Mouse (Mus musculus) neural tube, embryonic 12.5 days (tissue): ENCODE measurements at regions not wholly inside any gene's neighbourhood (a gene's known extent, or its start where the extent isn't known, plus 50 kb on each side); places are given as distances from the start of the nearest gene placed in this dataset.

Experiments used
- ATAC-seq: fragments of 200-750 bp; cut with Nextera tagmentation; 2 replicates; pipeline ENCODE4 v1.8.0; 2017; ENCODE audit warnings: low read depth, mild to moderate bottlenecking, moderate TSS enrichment, moderate library complexity; ENCODE audit not compliant: low FRiP score
- H3K27ac ChIP-seq: fragments of 300-500 bp; sonication (generic); 2 replicates; pipeline ENCODE4 v1.5.1; 2016
- H3K27me3 ChIP-seq: fragments of 300-500 bp; sonication (generic); replicated peaks from 2 replicates; pipeline ENCODE4 v1.6.1; 2016; ENCODE audit warnings: mild to moderate bottlenecking
- H3K36me3 ChIP-seq: fragments of 300-500 bp; sonication (generic); 2 replicates; pipeline ENCODE4 v1.6.1; 2016; ENCODE audit warnings: mild to moderate bottlenecking
- H3K4me1 ChIP-seq: fragments of 300-500 bp; sonication (generic); 2 replicates; pipeline ENCODE4 v1.6.1; 2016
- H3K4me2 ChIP-seq: fragments of 300-500 bp; sonication (generic); replicated peaks from 2 replicates; pipeline ENCODE4 v1.6.1; 2016; ENCODE audit warnings: mild to moderate bottlenecking
- H3K4me3 ChIP-seq: fragments of 300-500 bp; sonication (generic); 2 replicates; pipeline ENCODE4 v1.5.1; 2016
- H3K9ac ChIP-seq: fragments of 300-500 bp; sonication (generic); 2 replicates; pipeline ENCODE4 v1.6.1; 2016; ENCODE audit warnings: mild to moderate bottlenecking
- H3K9me3 ChIP-seq: fragments of 300-500 bp; sonication (generic); 2 replicates; pipeline ENCODE4 v1.6.1; 2016; ENCODE audit warnings: mild to moderate bottlenecking
- WGBS: fragments of 180-500 bp; shearing (Covaris S2); methylation state at CpG from one replicate; pipeline ENCODE4 v1.1.7; 2016; 5-methylcytosine and 5-hydroxymethylcytosine counted together

GRCm38 (mm10) chr15:57589404-57590377 lies 112.3 kb upstream of the Slc22a22 start:
- Histone ChIP-seq H3K4me1 (no peaks in the 10 kb centered on the region; the same call in 1 of the 2 replicates), H3K27me3 (no peaks in the 10 kb centered on the region), H3K27ac (no peak overlapping the region), H3K4me2 (no peak overlapping the region), H3K4me3 (no peak overlapping the region), H3K9ac (no peak overlapping the region), H3K9me3 (no peaks in the 10 kb centered on the region), H3K36me3 (no peaks in the 10 kb centered on the region)
- ATAC-seq = peak; percentile 48; the same call in 1 of the 2 replicates
- 47% methylated on average over 11 of the region's 12 CpGs for WGBS

- no peak overlapping the region for H3K27ac ChIP-seq
- no peak overlapping the region for H3K4me2 ChIP-seq
- H3K9ac ChIP-seq = no peak overlapping the region
- H3K36me3 ChIP-seq = no peaks in the 10 kb centered on the region
- H3K27me3 ChIP-seq = no peaks in the 10 kb centered on the region
- no peaks in the 10 kb centered on the region; the same call in 1 of the 2 replicates for H3K4me1 ChIP-seq
- WGBS = 75% methylated on average over 1 of the region's 1 CpGs
- no peak for ATAC-seq
- H3K9me3 ChIP-seq = no peaks in the 10 kb centered on the region
- no peak overlapping the region for H3K4me3 ChIP-seq
Observed at GRCm38 (mm10) chr15:57585411-57585810, 108.0 kb upstream of the Slc22a22 start.

GRCm38 (mm10) chr15:57584498-57584897 lies 107.1 kb upstream of the Slc22a22 start:
- H3K9ac ChIP-seq = no peak overlapping the region
- H3K36me3 ChIP-seq = no peaks in the 10 kb centered on the region
- H3K9me3 ChIP-seq = no peaks in the 10 kb centered on the region
- H3K4me3 ChIP-seq = no peak overlapping the region
- H3K4me2 ChIP-seq = no peak overlapping the region
- H3K27ac ChIP-seq = no peak overlapping the region
- H3K27me3 ChIP-seq = no peaks in the 10 kb centered on the region
- H3K4me1 ChIP-seq = no peaks in the 10 kb centered on the region; the same call in 1 of the 2 replicates
- ATAC-seq = no peak
- WGBS = 93% methylated on average over 11 of the region's 11 CpGs

GRCm38 (mm10) chr15:57581266-57581665 lies 103.8 kb upstream of the Slc22a22 start:
- Histone ChIP-seq H3K4me2 (no peak overlapping the region), H3K27ac (no peak overlapping the region), H3K4me1 (no peaks in the 10 kb centered on the region), H3K27me3 (no peaks in the 10 kb centered on the region), H3K9me3 (no peaks in the 10 kb centered on the region), H3K36me3 (no peaks in the 10 kb centered on the region), H3K9ac (no peak overlapping the region), H3K4me3 (no peak overlapping the region)
- ATAC-seq = no peak

- no peak for ATAC-seq
- no peak overlapping the region for H3K9ac ChIP-seq
Observed at GRCm38 (mm10) chr15:57578794-57579193, 101.4 kb upstream of the Slc22a22 start.

GRCm38 (mm10) chr15:57574080-57574618 lies 96.7 kb upstream of the Slc22a22 start:
- H3K27me3 ChIP-seq = no peaks in the 10 kb centered on the region
- no peak overlapping the region for H3K4me2 ChIP-seq
- no peaks in the 10 kb centered on the region for H3K36me3 ChIP-seq
- H3K9ac ChIP-seq = no peak overlapping the region
- no peak overlapping the region for H3K4me3 ChIP-seq
- no peaks in the 10 kb centered on the region for H3K9me3 ChIP-seq
- 35% methylated on average over 2 of the region's 2 CpGs for WGBS
- no peak for ATAC-seq
- H3K27ac ChIP-seq = no peak overlapping the region
- H3K4me1 ChIP-seq = no peaks in the 10 kb centered on the region

More at GRCm38 (mm10) chr15:57578794-57579193, 101.4 kb upstream of the Slc22a22 start:
- Histone ChIP-seq H3K36me3 (no peaks in the 10 kb centered on the region), H3K27ac (no peak overlapping the region), H3K4me2 (no peak overlapping the region), H3K4me1 (no peaks in the 10 kb centered on the region), H3K4me3 (no peak overlapping the region), H3K9me3 (no peaks in the 10 kb centered on the region), H3K27me3 (no peaks in the 10 kb centered on the region)
- 66% methylated on average over 2 of the region's 2 CpGs for WGBS

- ATAC-seq = no peak
- Histone ChIP-seq H3K4me2 (no peak overlapping the region), H3K4me1 (no peaks in the 10 kb centered on the region), H3K9ac (no peak overlapping the region), H3K4me3 (no peak overlapping the region), H3K27ac (no peak overlapping the region), H3K36me3 (no peaks in the 10 kb centered on the region), H3K9me3 (no peaks in the 10 kb centered on the region), H3K27me3 (no peaks in the 10 kb centered on the region)
- 78% methylated on average over 3 of the region's 3 CpGs for whole genome bisulfite sequencing
Observed at GRCm38 (mm10) chr15:57572460-57572859, 95.0 kb upstream of the Slc22a22 start.

GRCm38 (mm10) chr15:57568006-57568630 lies 90.7 kb upstream of the Slc22a22 start:
- Histone ChIP-seq H3K9me3 (no peaks in the 10 kb centered on the region), H3K36me3 (no peaks in the 10 kb centered on the region), H3K27me3 (no peaks in the 10 kb centered on the region), H3K4me1 (no peaks in the 10 kb centered on the region), H3K27ac (no peak overlapping the region), H3K4me3 (no peak overlapping the region), H3K4me2 (no peak overlapping the region), H3K9ac (no peak overlapping the region)
- 66% methylated on average over 5 of the region's 5 CpGs for WGBS
- ATAC-seq = no peak

GRCm38 (mm10) chr15:57547154-57547553 lies 69.7 kb upstream of the Slc22a22 start:
- WGBS = 46% methylated on average over 2 of the region's 2 CpGs
- no peak overlapping the region for H3K9ac ChIP-seq

GRCm38 (mm10) chr15:57545141-57545540 lies 67.7 kb upstream of the Slc22a22 start:
- no peak overlapping the region for H3K4me2 ChIP-seq
- H3K4me3 ChIP-seq = no peak overlapping the region
- no peaks in the 10 kb centered on the region for H3K36me3 ChIP-seq
- ATAC-seq = no peak
- no peaks in the 10 kb centered on the region for H3K27me3 ChIP-seq
- 71% methylated on average over 4 of the region's 4 CpGs for WGBS
- H3K9ac ChIP-seq = no peak overlapping the region
- H3K27ac ChIP-seq = no peak overlapping the region
- H3K4me1 ChIP-seq = no peaks in the 10 kb centered on the region
- no peaks in the 10 kb centered on the region for H3K9me3 ChIP-seq

More at GRCm38 (mm10) chr15:57547154-57547553, 69.7 kb upstream of the Slc22a22 start:
- no peaks in the 10 kb centered on the region for H3K9me3 ChIP-seq
- no peaks in the 10 kb centered on the region for H3K36me3 ChIP-seq
- no peaks in the 10 kb centered on the region for H3K27me3 ChIP-seq
- no peak for ATAC-seq
- no peak overlapping the region for H3K4me2 ChIP-seq
- no peak overlapping the region for H3K4me3 ChIP-seq
- no peaks in the 10 kb centered on the region for H3K4me1 ChIP-seq
- H3K27ac ChIP-seq = no peak overlapping the region

GRCm38 (mm10) chr15:57543985-57544384 lies 66.6 kb upstream of the Slc22a22 start:
- WGBS = 72% methylated on average over 3 of the region's 3 CpGs
- H3K27ac ChIP-seq = no peak overlapping the region
- no peaks in the 10 kb centered on the region for H3K27me3 ChIP-seq
- H3K4me3 ChIP-seq = no peak overlapping the region
- H3K9me3 ChIP-seq = no peaks in the 10 kb centered on the region
- H3K4me1 ChIP-seq = no peaks in the 10 kb centered on the region
- H3K36me3 ChIP-seq = no peaks in the 10 kb centered on the region
- no peak for ATAC-seq
- H3K9ac ChIP-seq = no peak overlapping the region
- H3K4me2 ChIP-seq = no peak overlapping the region

- H3K4me2 ChIP-seq = no peak overlapping the region
- H3K27me3 ChIP-seq = no peaks in the 10 kb centered on the region
- no peaks in the 10 kb centered on the region for H3K36me3 ChIP-seq
- no peak overlapping the region for H3K4me3 ChIP-seq
- H3K9ac ChIP-seq = no peak overlapping the region
- 26% methylated on average over 3 of the region's 3 CpGs for WGBS
- no peak overlapping the region for H3K27ac ChIP-seq
- H3K9me3 ChIP-seq = no peaks in the 10 kb centered on the region
- H3K4me1 ChIP-seq = no peaks in the 10 kb centered on the region
- ATAC-seq = no peak
Observed at GRCm38 (mm10) chr15:57542630-57543029, 65.2 kb upstream of the Slc22a22 start.
